Mouse (Mus musculus) bone marrow macrophage, adult 2 months (primary cell): ENCODE measurements around the gene Gsn.

Source experiments
- CTCF ChIP-seq: IDR thresholded peaks from 2 replicates; pipeline ENCODE4 v1.5.1; 2012; ENCODE audit warnings: low read depth, mild to moderate bottlenecking, low read length, moderate library complexity
- POLR2A ChIP-seq: IDR thresholded peaks from 2 replicates; pipeline ENCODE4 v1.6.1; 2012; ENCODE audit warnings: mild to moderate bottlenecking, low read depth, low read length, borderline replicate concordance

DNA sequence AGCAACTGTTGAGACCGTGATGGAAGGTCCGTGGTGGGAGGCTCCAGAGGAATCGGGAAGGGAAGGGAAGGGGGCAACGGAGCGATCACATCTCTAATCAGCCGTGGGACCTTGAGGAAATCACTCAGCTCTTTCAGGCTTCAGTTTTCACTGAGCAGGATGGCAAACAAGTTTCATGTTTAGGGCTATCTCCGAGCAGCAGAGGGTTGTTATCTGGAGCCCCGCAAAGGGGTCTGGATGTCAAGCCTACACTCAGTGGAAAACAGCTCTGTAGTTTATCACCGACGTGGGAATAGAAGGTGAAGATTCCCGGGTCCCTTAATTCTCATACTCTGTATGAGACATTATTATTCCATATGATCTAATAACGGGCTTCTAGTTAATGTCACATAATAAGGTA lies 62.2 kb downstream of the Gsn start:
- TF ChIP-seq CTCF (no peak), POLR2A (no peak)
